Mouse (Mus musculus) forebrain, postnatal 0 days (tissue): Measurements from ENCODE around the gene Dis3l2. TPM values are rescaled to one million over a fixed set of nuclear protein-coding genes. Genes with fewer than 3 reads are reported as not detected.

ENCODE experiments used
- ATAC-seq: fragments of 200-750 bp; cut with Nextera tagmentation; 2 replicates; pipeline ENCODE4 v1.8.0; 2017; ENCODE audit warnings: mild to moderate bottlenecking, moderate library complexity
- DNase-seq: peaks from one replicate; pipeline ENCODE4 v3.0.0-alpha.2; 2015
- H3K27ac ChIP-seq: fragments of 300-500 bp; sonication (generic); 2 replicates; pipeline ENCODE4 v1.5.1; 2014; ENCODE audit warnings: low read depth, mild to moderate bottlenecking, antibody characterized with exemption, low read length, moderate library complexity, mixed read lengths
- H3K27me3 ChIP-seq: fragments of 300-500 bp; sonication (generic); 2 replicates; pipeline ENCODE4 v1.6.1; 2014; ENCODE audit warnings: mild to moderate bottlenecking, low read length, mixed read lengths; ENCODE audit not compliant: insufficient read depth
- H3K36me3 ChIP-seq: fragments of 300-500 bp; sonication (generic); 2 replicates; pipeline ENCODE4 v1.6.1; 2014; ENCODE audit warnings: mild to moderate bottlenecking, moderate library complexity; ENCODE audit not compliant: insufficient read depth
- H3K4me1 ChIP-seq: fragments of 300-500 bp; sonication (generic); 2 replicates; pipeline ENCODE4 v1.6.1; 2014; ENCODE audit warnings: antibody characterized with exemption; ENCODE audit not compliant: insufficient read depth
- H3K4me2 ChIP-seq: fragments of 300-500 bp; sonication (generic); 2 replicates; pipeline ENCODE4 v1.6.1; 2014; ENCODE audit warnings: low read depth, mild to moderate bottlenecking, moderate library complexity
- H3K4me3 ChIP-seq: fragments of 300-500 bp; sonication (generic); 2 replicates; pipeline ENCODE4 v1.5.1; 2014; ENCODE audit warnings: low read depth, low read length, mixed read lengths
- H3K9ac ChIP-seq: fragments of 300-500 bp; sonication (generic); 2 replicates; pipeline ENCODE4 v1.6.1; 2014; ENCODE audit warnings: mild to moderate bottlenecking
- H3K9me3 ChIP-seq: fragments of 300-500 bp; sonication (generic); 2 replicates; pipeline ENCODE4 v1.6.1; 2016; ENCODE audit warnings: low read length
- CTCF ChIP-seq: sonication (generic); IDR thresholded peaks from 2 replicates; pipeline ENCODE4 v1.5.1; 2016; ENCODE audit warnings: antibody characterized with exemption, control low read depth, low read depth
- WGBS: fragments of 180-500 bp; shearing (Covaris S2); extraction: QIAGEN DNeasy Blood & Tissue Kit; methylation state at CpG from one replicate; pipeline ENCODE4 v1.1.7; 2014; 5-methylcytosine and 5-hydroxymethylcytosine counted together
- polyA plus RNA-seq: library from polyadenylated mRNA; unstranded; fragments of >200 nt; fragmentation: Nextera tagmentation; extraction: Ambion mirVana; gene quantifications from 2 replicates; pipeline ENCODE4 v1.2.1, GENCODE M21; 2015
- total RNA-seq: library from RNA; depleted of rRNA; stranded (reverse); fragments of >200 nt; gene quantifications from 2 replicates; pipeline ENCODE4 v1.2.3, GENCODE M21; 2014

Gene Dis3l2
- total and polyA plus RNA-seq, 2 experiments from 2014 or later = 35.0 to 53.6 TPM

- Histone ChIP-seq H3K9ac (no peak overlapping the region), H3K36me3 (peaks cover 23% of the 10 kb centered on the region; the same call in 1 of the 2 replicates), H3K9me3 (no peaks in the 10 kb centered on the region), H3K27ac (no peak overlapping the region), H3K4me1 (no peaks in the 10 kb centered on the region), H3K4me3 (no peak overlapping the region), H3K27me3 (no peaks in the 10 kb centered on the region), H3K4me2 (no peak overlapping the region)
- DNase-seq (no peak), ATAC-seq (no peak)
- whole genome bisulfite sequencing = 78% methylated on average over 4 of the region's 4 CpGs
- no peak for TF ChIP-seq CTCF
Observed at GRCm38 (mm10) chr1:87051369-87051768, 347.8 kb downstream of the Dis3l2 start.

GRCm38 (mm10) chr1:87057075-87057474 lies 353.5 kb downstream of the Dis3l2 start:
- H3K4me3 ChIP-seq = no peak overlapping the region
- no peaks in the 10 kb centered on the region for H3K9me3 ChIP-seq
- no peak overlapping the region for H3K27ac ChIP-seq
- no peaks in the 10 kb centered on the region for H3K4me1 ChIP-seq
- WGBS = 72% methylated on average over 4 of the region's 4 CpGs
- no peak for TF ChIP-seq CTCF
- DNase-seq (no peak), ATAC-seq (no peak)
- H3K4me2 ChIP-seq = no peak overlapping the region
- H3K27me3 ChIP-seq = no peaks in the 10 kb centered on the region
- H3K9ac ChIP-seq = no peak overlapping the region
- no peaks in the 10 kb centered on the region for H3K36me3 ChIP-seq

- no peak overlapping the region for H3K4me3 ChIP-seq
- no peak for ATAC-seq
Observed at GRCm38 (mm10) chr1:87059042-87059665, 355.5 kb downstream of the Dis3l2 start.

GRCm38 (mm10) chr1:87060913-87061312 lies 357.3 kb downstream of the Dis3l2 start:
- TF ChIP-seq CTCF = peak; percentile 21; the same call in 1 of the 2 replicates
- Histone ChIP-seq H3K4me2 (no peak overlapping the region), H3K36me3 (no peaks in the 10 kb centered on the region), H3K9ac (no peak overlapping the region), H3K4me3 (no peak overlapping the region), H3K27me3 (no peaks in the 10 kb centered on the region), H3K4me1 (no peaks in the 10 kb centered on the region), H3K9me3 (no peaks in the 10 kb centered on the region), H3K27ac (no peak overlapping the region)
- DNase-seq (no peak), ATAC-seq (no peak)

More at GRCm38 (mm10) chr1:87059042-87059665, 355.5 kb downstream of the Dis3l2 start:
- no peak overlapping the region for H3K9ac ChIP-seq
- no peak for DNase-seq
- no peaks in the 10 kb centered on the region for H3K9me3 ChIP-seq
- H3K36me3 ChIP-seq = no peaks in the 10 kb centered on the region
- no peak overlapping the region for H3K4me2 ChIP-seq
- H3K27ac ChIP-seq = no peak overlapping the region
- no peaks in the 10 kb centered on the region for H3K27me3 ChIP-seq
- WGBS = 78% methylated on average over 8 of the region's 8 CpGs
- TF ChIP-seq CTCF = no peak
- H3K4me1 ChIP-seq = no peaks in the 10 kb centered on the region

- no peaks in the 10 kb centered on the region for H3K4me1 ChIP-seq
- no peak overlapping the region for H3K9ac ChIP-seq
- no peak overlapping the region for H3K4me3 ChIP-seq
- H3K4me2 ChIP-seq = no peak overlapping the region
- no peaks in the 10 kb centered on the region for H3K36me3 ChIP-seq
- ATAC-seq = no peak
- H3K27ac ChIP-seq = no peak overlapping the region
- H3K9me3 ChIP-seq = no peaks in the 10 kb centered on the region
- no peaks in the 10 kb centered on the region for H3K27me3 ChIP-seq
- DNase-seq = no peak
- 51% methylated on average over 16 of the region's 16 CpGs for WGBS
- TF ChIP-seq CTCF = peak; percentile 45
Observed at GRCm38 (mm10) chr1:87070720-87071119, 367.1 kb downstream of the Dis3l2 start.

GRCm38 (mm10) chr1:87073776-87074175 lies 370.2 kb downstream of the Dis3l2 start:
- H3K27ac ChIP-seq = no peak overlapping the region
- ATAC-seq (no peak), DNase-seq (no peak)
- H3K4me2 ChIP-seq = no peak overlapping the region
- H3K27me3 ChIP-seq = no peaks in the 10 kb centered on the region
- TF ChIP-seq CTCF = no peak
- 86% methylated on average over 8 of the region's 8 CpGs for WGBS
- H3K9me3 ChIP-seq = no peaks in the 10 kb centered on the region
- no peak overlapping the region for H3K4me3 ChIP-seq
- no peak overlapping the region for H3K9ac ChIP-seq
- H3K36me3 ChIP-seq = no peaks in the 10 kb centered on the region
- H3K4me1 ChIP-seq = no peaks in the 10 kb centered on the region

GRCm38 (mm10) chr1:87086196-87086595 lies 382.6 kb downstream of the Dis3l2 start:
- Histone ChIP-seq H3K9me3 (no peaks in the 10 kb centered on the region), H3K36me3 (no peaks in the 10 kb centered on the region), H3K9ac (no peak overlapping the region), H3K27ac (no peak overlapping the region), H3K27me3 (no peaks in the 10 kb centered on the region), H3K4me1 (no peaks in the 10 kb centered on the region), H3K4me3 (no peak overlapping the region), H3K4me2 (no peak overlapping the region)
- ATAC-seq (no peak), DNase-seq (no peak)
- no peak for TF ChIP-seq CTCF
- WGBS = 81% methylated on average over 4 of the region's 4 CpGs
